Comparison of ENCODE assay signal across 8 mouse cellular contexts in genomic region chrX:13282089-13282850, GRCm38 (mm10). TPM values are rescaled to one million over a fixed set of nuclear protein-coding genes. Genes with fewer than 3 reads are reported as not detected.
DNase-seq lines count a peak whose midpoint lies in the region; ATAC-seq and TF ChIP-seq lines count a peak whose summit lies in the region.

No protein-coding gene starts in this region.

- H3K79me2 ChIP-seq in heart, adult 2 months (replicated peaks; ENCODE audit: control insufficient read depth, insufficient read depth, low read length), result no peaks in the 10 kb centered on the region; the same call in 1 of the 2 replicates
- peaks cover 65% of the 10 kb centered on the region for H3K79me2 ChIP-seq in C2C12 (ENCODE audit: control insufficient read depth, insufficient read depth)

- TF ChIP-seq CTCF in heart, adult 2 months (IDR thresholded peaks at IDR 0.05), result no peak
- TF ChIP-seq CTCF in C2C12 (IDR thresholded peaks at IDR 0.05; ENCODE audit: control insufficient read depth, insufficient read depth, insufficient read length), result no peak

- no peaks in the 10 kb centered on the region for H3K9me3 ChIP-seq in embryonic facial prominence, embryonic 15.5 days (replicated peaks)
- H3K9me3 ChIP-seq in limb, embryonic 15.5 days, result no peaks in the 10 kb centered on the region

- peak overlapping the region; percentile 99 for H3K4me3 ChIP-seq in heart, adult 2 months
- H3K4me3 ChIP-seq in C2C12 (ENCODE audit: insufficient read depth, poor library complexity, severe bottlenecking), result peak overlapping the region; percentile 95
- H3K4me3 ChIP-seq in embryonic facial prominence, embryonic 15.5 days (replicated peaks), result peak overlapping the region; percentile 81
- H3K4me3 ChIP-seq in limb, embryonic 15.5 days, result peak overlapping the region; percentile 75

- no peaks in the 10 kb centered on the region for H3K4me1 ChIP-seq in heart, adult 2 months (ENCODE audit: control insufficient read depth, insufficient read depth, low read length)
- 0 out of 2 replicates have a peak, but pooled peaks cover 2% of the 10 kb centered on the region for H3K4me1 ChIP-seq in embryonic facial prominence, embryonic 15.5 days
- H3K4me1 ChIP-seq in limb, embryonic 15.5 days, result 0 out of 2 replicates have a peak, but pooled peaks cover 2% of the 10 kb centered on the region

- H3ac ChIP-seq in C2C12 (ENCODE audit: control insufficient read depth, insufficient read length, low read depth), result peak overlapping the region; percentile 99

- peaks cover 22% of the 10 kb centered on the region for H3K36me3 ChIP-seq in heart, adult 2 months (ENCODE audit: control insufficient read depth, insufficient read depth, low read length)
- H3K36me3 ChIP-seq in C2C12 (ENCODE audit: control insufficient read depth, insufficient read depth), result peaks cover 42% of the 10 kb centered on the region
- peaks cover 4% of the 10 kb centered on the region; the same call in 1 of the 2 replicates for H3K36me3 ChIP-seq in embryonic facial prominence, embryonic 15.5 days
- peaks cover 8% of the 10 kb centered on the region for H3K36me3 ChIP-seq in limb, embryonic 15.5 days

- 9% methylated on average over 16 of the region's 16 CpGs for whole genome bisulfite sequencing in heart, adult 2 months
- WGBS in embryonic facial prominence, embryonic 15.5 days, result 8% methylated on average over 16 of the region's 16 CpGs
- WGBS in limb, embryonic 15.5 days, result 8% methylated on average over 16 of the region's 16 CpGs

- H3K27ac ChIP-seq in heart, adult 2 months, result peak overlapping the region; percentile 100
- H3K27ac ChIP-seq in embryonic facial prominence, embryonic 15.5 days (replicated peaks), result peak overlapping the region; percentile 99
- peak overlapping the region; percentile 98 for H3K27ac ChIP-seq in limb, embryonic 15.5 days

- TF ChIP-seq POLR2A in heart, adult 2 months (IDR thresholded peaks at IDR 0.05; ENCODE audit: insufficient read depth, low read depth, low read length), result no peak

- H3K27me3 ChIP-seq in heart, adult 2 months (ENCODE audit: control insufficient read depth, insufficient read depth, low read length), result no peaks in the 10 kb centered on the region
- H3K27me3 ChIP-seq in C2C12 (ENCODE audit: control insufficient read depth, insufficient read depth, insufficient read length), result no peaks in the 10 kb centered on the region
- no peaks in the 10 kb centered on the region for H3K27me3 ChIP-seq in embryonic facial prominence, embryonic 15.5 days
- no peaks in the 10 kb centered on the region for H3K27me3 ChIP-seq in limb, embryonic 15.5 days

- H3K4me2 ChIP-seq in embryonic facial prominence, embryonic 15.5 days (replicated peaks), result peak overlapping the region; percentile 62
- H3K4me2 ChIP-seq in limb, embryonic 15.5 days, result peak overlapping the region; percentile 63

- H3K9ac ChIP-seq in heart, adult 2 months (ENCODE audit: low read depth, low read length), result peak overlapping the region; percentile 81
- peak overlapping the region; percentile 96 for H3K9ac ChIP-seq in embryonic facial prominence, embryonic 15.5 days
- peak overlapping the region; percentile 93 for H3K9ac ChIP-seq in limb, embryonic 15.5 days

- peaks cover 43% of the 10 kb centered on the region for H3K79me3 ChIP-seq in C2C12 (ENCODE audit: low read depth)

- no peak for TF ChIP-seq EP300 in heart, adult 2 months (IDR thresholded peaks at IDR 0.05; ENCODE audit: insufficient read depth, low read depth, low read length)

- no peak for DNase-seq in heart, adult 2 months
- no peak for DNase-seq in heart, adult 11 months
- no peak for DNase-seq in T-cell, adult 2 months (ENCODE audit: low spot score)
- DNase-seq in gastrocnemius, postnatal 4 days (ENCODE audit: low spot score in 2 of 2), result no peak
- DNase-seq in right cerebral cortex, adult 18-20 months, result no peak

- no peak for ATAC-seq in embryonic facial prominence, embryonic 15.5 days (ENCODE audit: insufficient number of reproducible peaks, low FRiP score, low TSS enrichment, low read depth)
- ATAC-seq in limb, embryonic 15.5 days (ENCODE audit: insufficient number of reproducible peaks, low FRiP score, low TSS enrichment, low read depth), result no peak

- intact Hi-C loops in heart, adult 2 months (cut with DNase I), result loop anchor here (5.0 kb wide), 3 partner anchors 235 to 520 kb away; partner anchors contain the start of gene Med14

TF ChIP-seq in C2C12, 6 proteins besides CTCF, POLR2A, EP300 and RAD21:
- TF ChIP-seq USF1 (IDR thresholded peaks at IDR 0.05; ENCODE audit: low read depth), result no peak
- TF ChIP-seq MYOG (IDR thresholded peaks at IDR 0.05; ENCODE audit: control insufficient read depth, extremely low read depth, insufficient read length), result no peak
- no peak for TF ChIP-seq MYOD1 (IDR thresholded peaks at IDR 0.05; ENCODE audit: control insufficient read depth, insufficient read length, low read depth)
- no peak for TF ChIP-seq MAX (IDR thresholded peaks at IDR 0.05)
- TF ChIP-seq FOSL1 (IDR thresholded peaks at IDR 0.05; ENCODE audit: insufficient read depth, low read length, poor library complexity, severe bottlenecking), result no peak
- TF ChIP-seq CEBPB (IDR thresholded peaks at IDR 0.05; ENCODE audit: low read depth), result no peak

RNA-seq across cellular contexts. Expression of gene Ddx3x, which starts 1.5 kb away (rescaled TPM):
- total RNA-seq in heart, adult 2 months (2021), result 100 to 1,000 TPM; 142 to 176 TPM
- polyA plus RNA-seq in heart, adult 2 months (2012; rRNA removed), result 21.9 and 57.2 TPM in 2 replicates
- 63.1 TPM for polyA plus RNA-seq in C2C12 (2012; fragmentation: generic; extraction: Trizol)
- 111 and 116 TPM in 2 replicates for polyA plus RNA-seq in embryonic facial prominence, embryonic 15.5 days (2015; fragmentation: Nextera tagmentation; extraction: Ambion mirVana)
- polyA plus RNA-seq in limb, embryonic 15.5 days (2015; fragmentation: Nextera tagmentation; extraction: Ambion mirVana), result 107 and 121 TPM in 2 replicates
- 100 to 1,000 TPM; 126 to 144 TPM for total RNA-seq in gastrocnemius, postnatal 4 days (2021)
